Mouse (Mus musculus): ENCODE results near the gene Pcdh19.

GRCm38 (mm10) chrX:133604272-133604671, 84.5 kb downstream of the Pcdh19 start:
- TF ChIP-seq POLR2A (IDR thresholded peaks at IDR 0.05; ENCODE audit: insufficient read length, low read depth) (no peak), MAX (IDR thresholded peaks at IDR 0.05; ENCODE audit: low read depth) (no peak), MYOD1 (IDR thresholded peaks at IDR 0.05; ENCODE audit: control insufficient read depth in 1 of 3, insufficient read length in 2 of 3, low read depth in 2 of 3) (peak in 2 of 3 experiments; percentile 46 to 86), POLR2AphosphoS2 (IDR thresholded peaks at IDR 0.05; ENCODE audit: insufficient read length, low read depth) (no peak), CEBPB (IDR thresholded peaks at IDR 0.05; ENCODE audit: insufficient read depth, poor library complexity, severe bottlenecking) (peak; percentile 84), E2F4 (IDR thresholded peaks at IDR 0.05; ENCODE audit: insufficient read depth) (no peak), USF1 (IDR thresholded peaks at IDR 0.05; ENCODE audit: low read depth) (no peak), TCF3 (IDR thresholded peaks at IDR 0.05; ENCODE audit: insufficient read length, low read depth) (peak; percentile 31), SRF (IDR thresholded peaks at IDR 0.05; ENCODE audit: control insufficient read depth, insufficient read length, low read depth) (no peak)
